Mouse (Mus musculus) hindbrain, embryonic 13.5 days (tissue): ENCODE results near the gene Ppp1r16b. TPM values are rescaled to one million over a fixed set of nuclear protein-coding genes. Genes with fewer than 3 reads are reported as not detected.
A peak's percentile ranks its signal among the peaks of the same experiment; 100 is the strongest.

Source experiments
- ATAC-seq: fragments of 200-750 bp; cut with Nextera tagmentation; 2 replicates; pipeline ENCODE4 v1.8.0; 2017; ENCODE audit warnings: moderate TSS enrichment; ENCODE audit not compliant: low FRiP score
- H3K27ac ChIP-seq: fragments of 300-500 bp; sonication (generic); 2 replicates; pipeline ENCODE4 v1.5.1; 2015; ENCODE audit warnings: inconsistent platforms, mild to moderate bottlenecking, moderate library complexity
- H3K27me3 ChIP-seq: fragments of 300-500 bp; sonication (generic); 2 replicates; pipeline ENCODE4 v1.6.1; 2015; ENCODE audit warnings: mild to moderate bottlenecking, inconsistent platforms
- H3K36me3 ChIP-seq: fragments of 300-500 bp; sonication (generic); 2 replicates; pipeline ENCODE4 v1.6.1; 2015; ENCODE audit warnings: mild to moderate bottlenecking, inconsistent platforms
- H3K4me1 ChIP-seq: fragments of 300-500 bp; sonication (generic); replicated peaks from 2 replicates; pipeline ENCODE4 v1.6.1; 2015; ENCODE audit warnings: inconsistent platforms
- H3K4me2 ChIP-seq: fragments of 300-500 bp; sonication (generic); 2 replicates; pipeline ENCODE4 v1.6.1; 2015; ENCODE audit warnings: inconsistent platforms, mild to moderate bottlenecking, moderate library complexity
- H3K4me3 ChIP-seq: fragments of 300-500 bp; sonication (generic); 2 replicates; pipeline ENCODE4 v1.5.1; 2015; ENCODE audit warnings: mild to moderate bottlenecking, inconsistent platforms
- H3K9ac ChIP-seq: fragments of 300-500 bp; sonication (generic); 2 replicates; pipeline ENCODE4 v1.6.1; 2015; ENCODE audit warnings: mild to moderate bottlenecking, inconsistent platforms
- H3K9me3 ChIP-seq: fragments of 300-500 bp; sonication (generic); 2 replicates; pipeline ENCODE4 v1.6.1; 2016; ENCODE audit warnings: inconsistent platforms
- WGBS: fragments of 180-500 bp; shearing (Covaris S2); methylation state at CpG from one replicate; pipeline ENCODE4 v1.1.7; 2015; 5-methylcytosine and 5-hydroxymethylcytosine counted together
- polyA plus RNA-seq: library from polyadenylated mRNA; unstranded; fragments of >200 nt; fragmentation: Nextera tagmentation; extraction: Ambion mirVana; gene quantifications from 2 replicates; pipeline ENCODE4 v1.2.1, GENCODE M21; 2015

The Ppp1r16b gene
- polyA plus RNA-seq, 1 experiment from 2014 or later, result 8.0 TPM

- Histone ChIP-seq H3K27me3 (no peaks in the 10 kb centered on the region), H3K4me2 (no peak overlapping the region), H3K27ac (no peak overlapping the region), H3K4me3 (no peak overlapping the region), H3K4me1 (no peaks in the 10 kb centered on the region), H3K9ac (no peak overlapping the region), H3K9me3 (no peaks in the 10 kb centered on the region), H3K36me3 (no peaks in the 10 kb centered on the region)
- WGBS, result 87% methylated on average over 17 of the region's 17 CpGs
- ATAC-seq, result no peak
Observed at GRCm38 (mm10) chr2:158700535-158701256, 35.5 kb downstream of the Ppp1r16b start.

DNA sequence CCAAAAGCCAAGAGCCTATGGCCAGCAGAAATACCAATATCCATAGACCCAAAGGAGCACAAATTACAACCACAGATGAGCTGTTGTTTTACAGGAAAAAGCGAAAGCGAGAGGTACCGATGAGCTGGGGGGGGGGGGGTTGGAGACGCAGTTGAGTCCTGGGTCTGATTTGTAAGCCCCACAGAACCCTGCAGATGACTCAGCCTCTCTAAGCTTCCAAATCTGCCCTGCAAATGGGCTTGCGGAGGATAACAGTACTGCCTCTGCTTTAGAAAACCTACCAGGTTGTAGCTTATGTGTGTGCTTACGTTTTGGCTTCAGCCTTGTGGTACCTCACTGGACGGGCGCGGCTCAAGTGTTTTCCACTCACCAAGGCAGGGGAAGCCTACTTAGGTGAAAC is 36.3 kb downstream of the Ppp1r16b start:
- no peak overlapping the region for H3K4me2 ChIP-seq
- 93% methylated on average over 9 of the region's 9 CpGs for WGBS

GRCm38 (mm10) chr2:158702176-158702575 is 37.0 kb downstream of the Ppp1r16b start:
- Histone ChIP-seq H3K9me3 (no peaks in the 10 kb centered on the region), H3K36me3 (no peaks in the 10 kb centered on the region), H3K4me3 (no peak overlapping the region), H3K27me3 (no peaks in the 10 kb centered on the region), H3K4me1 (no peaks in the 10 kb centered on the region), H3K9ac (no peak overlapping the region), H3K4me2 (no peak overlapping the region), H3K27ac (no peak overlapping the region)
- ATAC-seq, result no peak
- 91% methylated on average over 5 of the region's 5 CpGs for WGBS

More for the DNA sequence above, 36.3 kb downstream of the Ppp1r16b start:
- ATAC-seq, result no peak
- Histone ChIP-seq H3K27me3 (no peaks in the 10 kb centered on the region), H3K4me3 (no peak overlapping the region), H3K9me3 (no peaks in the 10 kb centered on the region), H3K9ac (no peak overlapping the region), H3K4me1 (no peaks in the 10 kb centered on the region), H3K27ac (no peak overlapping the region), H3K36me3 (no peaks in the 10 kb centered on the region)

- no peak overlapping the region for H3K4me3 ChIP-seq
- ATAC-seq, result no peak
- H3K9me3 ChIP-seq, result no peaks in the 10 kb centered on the region
- no peaks in the 10 kb centered on the region for H3K4me1 ChIP-seq
- 75% methylated on average over 3 of the region's 3 CpGs for WGBS
- no peaks in the 10 kb centered on the region for H3K27me3 ChIP-seq
- H3K9ac ChIP-seq, result no peak overlapping the region
- H3K4me2 ChIP-seq, result no peak overlapping the region
- no peaks in the 10 kb centered on the region for H3K36me3 ChIP-seq
- no peak overlapping the region for H3K27ac ChIP-seq
Observed at GRCm38 (mm10) chr2:158704720-158705119, 39.5 kb downstream of the Ppp1r16b start.

GRCm38 (mm10) chr2:158705529-158705928 is 40.3 kb downstream of the Ppp1r16b start:
- no peak overlapping the region for H3K27ac ChIP-seq
- no peaks in the 10 kb centered on the region for H3K9me3 ChIP-seq
- H3K4me1 ChIP-seq, result no peaks in the 10 kb centered on the region
- ATAC-seq, result no peak
- WGBS, result 92% methylated on average over 6 of the region's 6 CpGs
- H3K4me3 ChIP-seq, result no peak overlapping the region
- H3K27me3 ChIP-seq, result no peaks in the 10 kb centered on the region
- no peak overlapping the region for H3K4me2 ChIP-seq
- no peak overlapping the region for H3K9ac ChIP-seq
- no peaks in the 10 kb centered on the region for H3K36me3 ChIP-seq

- ATAC-seq, result no peak
- H3K4me1 ChIP-seq, result peaks cover 4% of the 10 kb centered on the region
- H3K9me3 ChIP-seq, result no peaks in the 10 kb centered on the region
- H3K27ac ChIP-seq, result no peak overlapping the region
- no peaks in the 10 kb centered on the region for H3K36me3 ChIP-seq
- H3K4me3 ChIP-seq, result no peak overlapping the region
- WGBS, result 88% methylated on average over 10 of the region's 10 CpGs
- no peaks in the 10 kb centered on the region for H3K27me3 ChIP-seq
- H3K9ac ChIP-seq, result no peak overlapping the region
- no peak overlapping the region for H3K4me2 ChIP-seq
Observed at GRCm38 (mm10) chr2:158706704-158707408, 41.7 kb downstream of the Ppp1r16b start.

DNA sequence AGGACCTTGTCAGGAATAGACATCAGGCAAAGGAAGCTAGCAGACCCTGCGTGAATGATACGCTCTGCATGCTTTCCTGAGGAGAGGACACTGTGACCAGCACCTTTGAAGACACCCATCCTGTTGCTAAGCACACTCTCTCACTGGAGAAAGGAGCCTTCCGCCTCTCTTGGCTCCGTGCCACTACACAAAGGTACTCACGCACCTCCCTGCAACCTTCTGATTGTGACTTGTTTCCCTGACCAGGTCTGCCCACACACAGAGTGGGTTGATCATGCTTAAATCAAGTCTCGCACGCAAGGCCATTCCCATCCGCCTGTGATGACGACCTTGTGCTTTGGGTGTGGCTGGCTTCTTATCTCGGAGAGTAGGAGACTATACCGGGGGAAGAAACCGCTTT is 42.9 kb downstream of the Ppp1r16b start:
- H3K4me1 ChIP-seq, result peaks cover 16% of the 10 kb centered on the region
- H3K9me3 ChIP-seq, result no peaks in the 10 kb centered on the region
- H3K27ac ChIP-seq, result no peak overlapping the region
- no peak overlapping the region for H3K4me2 ChIP-seq
- H3K9ac ChIP-seq, result no peak overlapping the region
- H3K27me3 ChIP-seq, result no peaks in the 10 kb centered on the region
- WGBS, result 96% methylated on average over 12 of the region's 12 CpGs
- ATAC-seq, result no peak
- H3K36me3 ChIP-seq, result no peaks in the 10 kb centered on the region
- no peak overlapping the region for H3K4me3 ChIP-seq

DNA sequence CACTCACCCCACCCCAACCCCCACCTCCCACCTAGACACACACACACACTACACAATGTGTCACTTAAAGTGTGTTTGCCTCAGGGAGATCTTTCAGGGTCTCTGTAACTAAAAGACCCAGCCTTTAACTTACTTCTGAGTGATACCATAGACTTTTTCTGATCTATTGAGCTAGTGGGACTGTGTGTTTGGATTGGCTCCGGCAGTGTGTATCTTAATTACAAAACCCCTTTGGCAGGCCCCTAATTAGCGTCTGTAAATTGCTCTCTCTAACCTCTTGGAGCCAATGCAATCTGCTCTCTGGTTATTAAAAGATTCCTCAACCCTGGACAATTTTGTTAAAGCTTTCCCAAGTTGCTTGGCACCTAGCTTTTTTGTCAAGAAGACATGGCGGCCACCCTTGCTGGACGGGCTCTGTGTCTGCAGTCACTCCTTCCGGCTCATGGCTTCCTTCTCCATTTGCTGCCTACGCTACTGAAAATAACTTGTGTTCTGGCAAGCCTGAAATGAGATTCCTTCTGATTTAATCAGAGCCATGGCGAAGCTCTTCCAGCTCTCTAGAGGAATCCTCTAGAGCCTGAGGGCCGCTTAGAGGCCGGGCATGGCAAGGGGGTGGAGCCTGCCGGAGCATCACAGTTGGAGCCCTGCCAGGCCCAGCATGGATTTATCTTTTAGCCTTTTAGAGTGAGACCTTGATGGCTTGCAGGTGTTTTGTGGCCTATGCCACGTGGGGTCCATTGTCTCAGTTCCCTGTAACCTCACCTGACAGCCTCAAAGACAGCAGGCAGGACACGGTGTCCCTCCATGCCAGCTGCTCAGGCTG is 46.9 kb downstream of the Ppp1r16b start:
- 28% methylated on average over 12 of the region's 12 CpGs for WGBS
- peak; percentile 58 for ATAC-seq
- Histone ChIP-seq H3K4me2 (no peak overlapping the region), H3K9me3 (no peaks in the 10 kb centered on the region), H3K4me3 (no peak overlapping the region), H3K27me3 (no peaks in the 10 kb centered on the region), H3K27ac (peak overlapping the region; percentile 74), H3K9ac (no peak overlapping the region), H3K4me1 (peaks cover 26% of the 10 kb centered on the region), H3K36me3 (no peaks in the 10 kb centered on the region)

DNA sequence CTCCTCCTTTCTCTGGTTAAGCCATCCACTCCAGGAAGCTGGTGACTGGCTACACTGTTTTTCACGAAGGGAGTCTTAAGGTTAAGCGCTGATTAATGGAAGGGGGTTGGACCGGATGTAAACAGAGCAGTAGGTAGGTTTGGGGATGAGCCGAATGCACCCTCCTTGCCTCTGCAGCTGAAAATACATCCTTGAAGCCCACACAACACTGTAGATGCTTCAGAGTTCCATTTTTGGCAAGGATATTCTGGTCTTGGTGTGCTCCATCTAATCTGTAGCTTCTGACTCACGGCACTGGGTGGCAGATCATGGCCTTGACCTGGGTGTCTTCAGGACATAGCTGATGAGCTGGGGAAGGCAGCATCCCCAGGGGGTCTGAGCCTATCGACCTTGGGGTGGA is 49.6 kb downstream of the Ppp1r16b start:
- ATAC-seq, result no peak
- no peak overlapping the region for H3K27ac ChIP-seq
- H3K36me3 ChIP-seq, result no peaks in the 10 kb centered on the region
- H3K9me3 ChIP-seq, result no peaks in the 10 kb centered on the region
- no peak overlapping the region for H3K4me2 ChIP-seq
- 90% methylated on average over 6 of the region's 6 CpGs for WGBS
- peaks cover 26% of the 10 kb centered on the region for H3K4me1 ChIP-seq
- H3K27me3 ChIP-seq, result no peaks in the 10 kb centered on the region
- no peak overlapping the region for H3K9ac ChIP-seq
- H3K4me3 ChIP-seq, result no peak overlapping the region

DNA sequence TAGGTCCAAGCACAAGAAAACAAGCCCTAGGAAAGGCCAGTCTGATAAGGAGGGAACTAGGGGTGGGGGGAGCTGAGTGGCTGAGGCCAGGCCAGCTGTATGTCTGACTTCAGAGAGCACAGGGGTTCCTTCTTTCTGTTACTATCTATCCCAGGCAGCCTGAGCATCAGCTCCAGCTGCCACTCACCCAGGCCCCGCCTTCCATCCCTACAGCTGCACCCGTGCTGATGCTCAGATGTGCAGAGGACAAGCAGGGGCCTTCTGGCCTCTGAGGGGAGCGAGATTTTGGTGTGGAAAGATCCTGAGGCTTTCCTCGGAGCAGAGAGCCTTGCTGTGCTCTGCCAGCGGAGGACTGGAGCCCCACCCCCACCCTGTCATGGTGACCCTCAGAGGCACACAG is 50.9 kb downstream of the Ppp1r16b start:
- no peak overlapping the region for H3K9ac ChIP-seq
- H3K4me3 ChIP-seq, result no peak overlapping the region
- peaks cover 28% of the 10 kb centered on the region for H3K4me1 ChIP-seq
- H3K9me3 ChIP-seq, result no peaks in the 10 kb centered on the region
- no peaks in the 10 kb centered on the region for H3K36me3 ChIP-seq
- 23% methylated on average over 5 of the region's 5 CpGs for WGBS
- H3K27me3 ChIP-seq, result no peaks in the 10 kb centered on the region
- no peak for ATAC-seq
- peak overlapping the region; percentile 44 for H3K27ac ChIP-seq
- no peak overlapping the region for H3K4me2 ChIP-seq

DNA sequence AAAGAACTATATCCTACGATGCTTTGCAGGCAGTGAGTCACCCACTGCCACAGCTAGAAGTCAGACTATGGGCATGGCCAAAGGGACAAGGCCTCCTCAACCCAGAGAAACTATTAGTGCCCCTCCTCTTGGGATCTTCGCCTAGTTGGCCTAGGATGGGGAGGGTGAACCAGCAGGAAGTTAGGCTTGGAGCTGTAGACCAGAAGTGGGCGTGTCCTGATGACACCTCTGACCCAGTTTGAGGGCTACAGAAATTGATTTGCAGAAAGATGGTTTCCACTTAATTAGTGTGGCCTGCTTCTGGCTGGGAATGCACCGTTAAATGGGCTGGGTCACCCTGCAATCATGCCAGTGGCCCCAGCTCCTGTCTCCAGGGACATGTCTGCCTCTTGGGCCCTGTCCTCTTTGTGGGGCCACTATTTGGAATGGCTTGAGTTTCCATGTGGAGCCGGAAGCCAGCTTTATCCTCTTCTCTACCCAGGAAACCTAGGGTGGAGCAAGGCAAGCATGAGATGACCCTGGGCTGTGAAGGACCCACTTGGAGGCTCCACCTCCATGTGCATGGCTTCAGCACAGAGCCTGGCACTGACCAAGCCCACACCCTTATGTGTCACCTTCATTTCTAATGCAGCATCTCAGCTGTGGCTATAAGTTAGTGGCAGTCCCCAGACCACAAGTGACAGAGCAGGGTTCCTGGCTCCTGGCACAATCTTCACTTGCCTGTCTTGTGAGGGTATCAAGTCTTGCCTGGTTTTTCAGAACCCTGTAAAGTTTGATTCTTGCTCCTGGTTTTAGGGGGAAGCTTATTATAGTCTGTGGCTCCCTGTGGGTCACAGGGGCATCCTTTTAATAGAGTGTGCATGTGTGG is 52.6 kb downstream of the Ppp1r16b start:
- Histone ChIP-seq H3K4me1 (peaks cover 23% of the 10 kb centered on the region), H3K9ac (no peak overlapping the region), H3K27me3 (no peaks in the 10 kb centered on the region), H3K4me3 (no peak overlapping the region), H3K4me2 (no peak overlapping the region), H3K36me3 (no peaks in the 10 kb centered on the region), H3K9me3 (no peaks in the 10 kb centered on the region), H3K27ac (no peak overlapping the region)
- 83% methylated on average over 5 of the region's 5 CpGs for WGBS
- no peak for ATAC-seq
